Mouse (Mus musculus) cerebellum, adult 2 months (tissue): ENCODE data around the gene Nrxn3.

Source experiments
- CTCF ChIP-seq: fragments of 200-500 bp; IDR thresholded peaks from 2 replicates; pipeline ENCODE4 v1.5.1; 2011; ENCODE audit warnings: low read depth, mild to moderate bottlenecking, control low read depth, low read length, moderate library complexity, borderline replicate concordance; ENCODE audit not compliant: insufficient read depth
- POLR2A ChIP-seq: fragments of 200-500 bp; IDR thresholded peaks from 2 replicates; pipeline ENCODE4 v1.6.1; 2011; ENCODE audit warnings: low read length, control low read depth, borderline replicate concordance; ENCODE audit not compliant: insufficient read depth

- TF ChIP-seq CTCF (no peak), POLR2A (no peak)
Observed at GRCm38 (mm10) chr12:88850400-88851179, 127.9 kb downstream of the Nrxn3 start.
